ENCODE assay signal across 8 mouse cellular contexts in genomic region chr7:108944002-108944401, GRCm38 (mm10). TPM values are rescaled to one million over a fixed set of nuclear protein-coding genes. Genes with fewer than 3 reads are reported as not detected.
A peak's percentile ranks its signal among the peaks of the same experiment; 100 is the strongest.
DNase-seq lines count a peak whose midpoint lies in the region; ATAC-seq and TF ChIP-seq lines count a peak whose summit lies in the region.

No protein-coding gene starts in this region.

- no peak overlapping the region for H3K4me2 ChIP-seq in hindbrain, embryonic 14.5 days (replicated peaks)
- H3K4me2 ChIP-seq in liver, embryonic 14.5 days (ENCODE audit: low read depth) = no peak overlapping the region
- H3K4me2 ChIP-seq in neural tube, embryonic 11.5 days (ENCODE audit: low read depth) = no peak overlapping the region

- 0% methylated on average over 2 of the region's 2 CpGs for WGBS in hindbrain, embryonic 14.5 days
- WGBS in liver, embryonic 14.5 days (ENCODE audit: insufficient replicate concordance) = 8% methylated on average over 2 of the region's 2 CpGs
- 6% methylated on average over 2 of the region's 2 CpGs for WGBS in neural tube, embryonic 11.5 days

- no peak for TF ChIP-seq EP300 in liver, embryonic 14.5 days (IDR thresholded peaks at IDR 0.05; ENCODE audit: low read depth)

- no peak overlapping the region for H3K4me3 ChIP-seq in hindbrain, embryonic 14.5 days (replicated peaks; ENCODE audit: low read length)
- no peak overlapping the region for H3K4me3 ChIP-seq in liver, embryonic 14.5 days (ENCODE audit: insufficient read depth in 1 of 2, low read depth in 2 of 2, low read length in 2 of 2)
- no peak overlapping the region for H3K4me3 ChIP-seq in neural tube, embryonic 11.5 days (ENCODE audit: low read depth, low read length)

- H3K27me3 ChIP-seq in hindbrain, embryonic 14.5 days (ENCODE audit: control insufficient read depth, insufficient read depth, low read length) = no peaks in the 10 kb centered on the region
- H3K27me3 ChIP-seq in liver, embryonic 14.5 days (ENCODE audit: control insufficient read depth, insufficient read depth, low read length) = no peaks in the 10 kb centered on the region
- 0 out of 2 replicates have a peak, but pooled peaks cover under 1% of the 10 kb centered on the region for H3K27me3 ChIP-seq in neural tube, embryonic 11.5 days (ENCODE audit: control insufficient read depth, insufficient read depth, low read length)

- peak; percentile 75 for TF ChIP-seq CTCF in liver, embryonic 14.5 days (IDR thresholded peaks at IDR 0.05; ENCODE audit: low read depth)

- H3K9me3 ChIP-seq in hindbrain, embryonic 14.5 days (ENCODE audit: control insufficient read depth, low read length) = no peaks in the 10 kb centered on the region
- H3K9me3 ChIP-seq in liver, embryonic 14.5 days (ENCODE audit: control insufficient read depth, low read length) = no peaks in the 10 kb centered on the region
- H3K9me3 ChIP-seq in neural tube, embryonic 11.5 days (ENCODE audit: control insufficient read depth, low read length) = no peaks in the 10 kb centered on the region

- peak; percentile 44 for DNase-seq in layer of hippocampus, adult 9-10 months (ENCODE audit: low spot score)
- DNase-seq in layer of hippocampus, adult 8-10 months (ENCODE audit: low spot score in 2 of 2) = no peak
- DNase-seq in Muller cell, postnatal 12 days (ENCODE audit: inconsistent ontology term) = peak; percentile 28
- peak; percentile 79 for DNase-seq in hindbrain, embryonic 14.5 days (ENCODE audit: low spot score)
- peak; percentile 39 to 50 (median 41) for DNase-seq in liver, embryonic 14.5 days (ENCODE audit: low read depth in 3 of 3, low spot score in 3 of 3)
- DNase-seq in neural tube, embryonic 11.5 days (ENCODE audit: low spot score) = peak; percentile 63
- DNase-seq in urinary bladder, postnatal 14 days (ENCODE audit: low spot score) = no peak

- no peaks in the 10 kb centered on the region for H3K4me1 ChIP-seq in hindbrain, embryonic 14.5 days (replicated peaks; ENCODE audit: control insufficient read depth, insufficient read depth, low read length)
- no peaks in the 10 kb centered on the region for H3K4me1 ChIP-seq in liver, embryonic 14.5 days (replicated peaks; ENCODE audit: control insufficient read depth in 2 of 2, insufficient read depth in 2 of 2, low read length in 1 of 2)
- H3K4me1 ChIP-seq in neural tube, embryonic 11.5 days (ENCODE audit: control insufficient read depth, insufficient read depth, low read length) = no peaks in the 10 kb centered on the region

- H3K9ac ChIP-seq in hindbrain, embryonic 14.5 days = no peak overlapping the region
- H3K9ac ChIP-seq in liver, embryonic 14.5 days (replicated peaks) = no peak overlapping the region
- H3K9ac ChIP-seq in neural tube, embryonic 11.5 days (ENCODE audit: low read length) = no peak overlapping the region

- H3K27ac ChIP-seq in hindbrain, embryonic 14.5 days = no peak overlapping the region
- no peak overlapping the region for H3K27ac ChIP-seq in liver, embryonic 14.5 days
- H3K27ac ChIP-seq in neural tube, embryonic 11.5 days (ENCODE audit: low read depth, low read length) = no peak overlapping the region

- peak; percentile 79 for ATAC-seq in common myeloid progenitor, adult 5-6 weeks (replicated peaks; ENCODE audit: low read depth, poor library complexity, severe bottlenecking)
- peak; percentile 69 for ATAC-seq in hindbrain, embryonic 14.5 days (ENCODE audit: low FRiP score)
- ATAC-seq in liver, embryonic 14.5 days (ENCODE audit: insufficient read depth) = peak; percentile 60
- ATAC-seq in neural tube, embryonic 11.5 days (ENCODE audit: insufficient read depth, low FRiP score, low TSS enrichment) = peak; percentile 52; the same call in 1 of the 2 replicates

- peaks cover 63% of the 10 kb centered on the region for H3K36me3 ChIP-seq in hindbrain, embryonic 14.5 days (replicated peaks; ENCODE audit: control insufficient read depth, insufficient read depth)
- peaks cover 28% of the 10 kb centered on the region for H3K36me3 ChIP-seq in liver, embryonic 14.5 days (replicated peaks; ENCODE audit: control insufficient read depth, insufficient read depth, low read depth)
- peaks cover 14% of the 10 kb centered on the region for H3K36me3 ChIP-seq in neural tube, embryonic 11.5 days (ENCODE audit: control insufficient read depth, insufficient read depth, low read length)

RNA-seq across cellular contexts. Expression of gene Tub, which starts 6.1 kb away (rescaled TPM):
- total RNA-seq in layer of hippocampus, adult 8-10 months (2022) = 100 to 1,000 TPM; 146 to 206 (median 173) TPM
- total RNA-seq in common myeloid progenitor, adult 5-6 weeks (2017) = not detected in 2 replicates
- 52.9 and 62.0 TPM in 2 replicates for polyA plus RNA-seq in hindbrain, embryonic 14.5 days (2014; fragmentation: Nextera tagmentation; extraction: Ambion mirVana)
- polyA plus RNA-seq in liver, embryonic 14.5 days (2012; rRNA removed) = 0.06 and 0.14 TPM in 2 replicates
- not detected in 2 replicates for polyA plus RNA-seq in liver, embryonic 14.5 days (2014; fragmentation: Nextera tagmentation; extraction: Ambion mirVana)
- 16.9 and 20.0 TPM in 2 replicates for polyA plus RNA-seq in neural tube, embryonic 11.5 days (2014; fragmentation: Nextera tagmentation; extraction: Ambion mirVana)

RNA-seq across cellular contexts. Expression of gene Eif3f, which starts 9.8 kb away (rescaled TPM):
- total RNA-seq in layer of hippocampus, adult 8-10 months (2022) = 100 to 1,000 TPM in 2 of 4 experiments, 10 to 100 TPM in 2; 92.4 to 104 (median 100) TPM
- 74.2 and 99.5 TPM in 2 replicates for total RNA-seq in common myeloid progenitor, adult 5-6 weeks (2017)
- polyA plus RNA-seq in hindbrain, embryonic 14.5 days (2014; fragmentation: Nextera tagmentation; extraction: Ambion mirVana) = 83.1 and 90.8 TPM in 2 replicates
- 31.0 and 37.2 TPM in 2 replicates for polyA plus RNA-seq in liver, embryonic 14.5 days (2012; rRNA removed)
- polyA plus RNA-seq in liver, embryonic 14.5 days (2014; fragmentation: Nextera tagmentation; extraction: Ambion mirVana) = 39.0 and 45.6 TPM in 2 replicates
- polyA plus RNA-seq in neural tube, embryonic 11.5 days (2014; fragmentation: Nextera tagmentation; extraction: Ambion mirVana) = 92.6 and 95.4 TPM in 2 replicates

RNA-seq across cellular contexts. Expression of gene Nlrp10, which starts 14.0 kb away (rescaled TPM):
- total RNA-seq in layer of hippocampus, adult 8-10 months (2022) = under 1 TPM; 0.26 to 0.56 (median 0.42) TPM
- 2.2 and 2.6 TPM in 2 replicates for total RNA-seq in common myeloid progenitor, adult 5-6 weeks (2017)
- polyA plus RNA-seq in hindbrain, embryonic 14.5 days (2014; fragmentation: Nextera tagmentation; extraction: Ambion mirVana) = not detected in 2 replicates
- polyA plus RNA-seq in liver, embryonic 14.5 days (2012; rRNA removed) = 0.01 TPM in 1 of 2 replicates, not detected in the other
- polyA plus RNA-seq in liver, embryonic 14.5 days (2014; fragmentation: Nextera tagmentation; extraction: Ambion mirVana) = not detected in 2 replicates
- polyA plus RNA-seq in neural tube, embryonic 11.5 days (2014; fragmentation: Nextera tagmentation; extraction: Ambion mirVana) = not detected in 2 replicates

RNA-seq across cellular contexts. Expression of gene Olfr519, which starts 49.8 kb away (rescaled TPM):
- not detected for total RNA-seq in layer of hippocampus, adult 8-10 months (2022)
- not detected in 2 replicates for total RNA-seq in common myeloid progenitor, adult 5-6 weeks (2017)
- polyA plus RNA-seq in hindbrain, embryonic 14.5 days (2014; fragmentation: Nextera tagmentation; extraction: Ambion mirVana) = not detected in 2 replicates
- not detected in 2 replicates for polyA plus RNA-seq in liver, embryonic 14.5 days (2012; rRNA removed)
- polyA plus RNA-seq in liver, embryonic 14.5 days (2014; fragmentation: Nextera tagmentation; extraction: Ambion mirVana) = not detected in 2 replicates
- polyA plus RNA-seq in neural tube, embryonic 11.5 days (2014; fragmentation: Nextera tagmentation; extraction: Ambion mirVana) = not detected in 2 replicates

RNA-seq across cellular contexts. Expression of gene Olfr518, which starts 59.2 kb away (rescaled TPM):
- not detected for total RNA-seq in layer of hippocampus, adult 8-10 months (2022)
- not detected in 2 replicates for total RNA-seq in common myeloid progenitor, adult 5-6 weeks (2017)
- polyA plus RNA-seq in hindbrain, embryonic 14.5 days (2014; fragmentation: Nextera tagmentation; extraction: Ambion mirVana) = not detected in 2 replicates
- polyA plus RNA-seq in liver, embryonic 14.5 days (2012; rRNA removed) = not detected in 2 replicates
- polyA plus RNA-seq in liver, embryonic 14.5 days (2014; fragmentation: Nextera tagmentation; extraction: Ambion mirVana) = not detected in 2 replicates
- not detected in 2 replicates for polyA plus RNA-seq in neural tube, embryonic 11.5 days (2014; fragmentation: Nextera tagmentation; extraction: Ambion mirVana)

Comparison
In these comparisons a context has a peak if more than half of its experiments do, and no peak if none do; other contexts are left out.
1. DNase-seq: peak in layer of hippocampus, adult 9-10 months (single experiment), Muller cell, postnatal 12 days (single experiment), hindbrain, embryonic 14.5 days (single experiment), liver, embryonic 14.5 days (3 of 3) and neural tube, embryonic 11.5 days (single experiment); none in layer of hippocampus, adult 8-10 months (0 of 2) and urinary bladder, postnatal 14 days (single experiment).
2. RNA of gene Tub, which starts 6.1 kb away (polyA plus RNA-seq): 52.9 to 62.0 TPM in hindbrain, embryonic 14.5 days and 16.9 to 20.0 TPM in neural tube, embryonic 11.5 days; 0.06 to 0.14 TPM in liver, embryonic 14.5 days; every median in the first group is over 10 times any median in the second.
3. Peak in every context shown above with its lines, with median percentiles within 50 percentile points of each other: ATAC-seq.